Mouse (Mus musculus) adrenal gland, adult 2 months (tissue): Measurements from ENCODE around the gene Iqsec1. TPM values are rescaled to one million over a fixed set of nuclear protein-coding genes. Genes with fewer than 3 reads are reported as not detected.

ENCODE experiments used
- DNase-seq: peaks from one replicate; pipeline ENCODE4 v3.0.0; 2021
- polyA plus RNA-seq: library from polyadenylated mRNA; depleted of rRNA; stranded (reverse); fragments of >200 nt; gene quantifications from 2 replicates; pipeline ENCODE4 v1.2.3, GENCODE M21; 2012
- total RNA-seq, 2 experiments: library from RNA; stranded (reverse); gene quantifications; 2 replicates each; pipeline ENCODE4 v1.2.3; 2021

Iqsec1 gene
- total and polyA plus RNA-seq, 3 experiments = 101 to 168 (median 123) TPM

DNA sequence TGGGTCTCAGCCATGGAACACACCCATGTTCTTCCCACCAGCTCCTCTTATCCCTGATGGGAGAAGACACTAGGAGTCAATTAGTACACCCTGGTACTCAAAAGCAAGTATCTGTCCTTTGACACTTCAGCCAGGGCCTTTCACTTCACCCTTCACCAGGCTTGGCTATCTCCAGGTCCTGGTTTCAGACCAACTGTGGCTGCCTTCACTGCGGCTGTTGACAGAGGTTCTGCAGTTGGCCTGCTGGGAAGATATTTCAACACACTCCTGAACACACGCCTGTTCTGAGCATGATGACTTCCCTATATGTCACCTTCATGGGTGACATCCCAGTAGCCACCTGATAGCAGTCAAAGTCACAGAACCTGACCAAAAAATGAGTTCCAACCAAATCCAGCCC lies 234.4 kb downstream of the Iqsec1 start:
- peak; percentile 44 for DNase-seq

DNA sequence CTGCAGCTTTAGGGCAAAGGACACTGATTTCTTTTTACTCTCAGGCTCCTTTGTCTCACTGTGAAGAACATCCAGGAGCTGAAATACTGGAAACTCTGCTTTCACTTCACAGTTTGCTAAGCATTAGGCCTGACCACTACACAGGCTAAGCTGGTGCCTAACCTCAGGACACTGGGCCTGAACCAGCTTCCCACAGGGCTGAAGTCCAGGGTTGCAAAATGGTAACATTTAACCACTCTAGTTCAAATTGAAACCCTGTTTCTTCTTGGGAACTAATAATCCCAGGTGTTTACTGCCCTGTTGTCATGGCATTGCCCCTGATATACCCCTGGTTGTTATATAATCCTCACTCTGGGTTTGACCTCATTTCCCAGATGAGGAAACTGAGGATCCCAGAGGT lies 234.8 kb downstream of the Iqsec1 start:
- DNase-seq = no peak

DNA sequence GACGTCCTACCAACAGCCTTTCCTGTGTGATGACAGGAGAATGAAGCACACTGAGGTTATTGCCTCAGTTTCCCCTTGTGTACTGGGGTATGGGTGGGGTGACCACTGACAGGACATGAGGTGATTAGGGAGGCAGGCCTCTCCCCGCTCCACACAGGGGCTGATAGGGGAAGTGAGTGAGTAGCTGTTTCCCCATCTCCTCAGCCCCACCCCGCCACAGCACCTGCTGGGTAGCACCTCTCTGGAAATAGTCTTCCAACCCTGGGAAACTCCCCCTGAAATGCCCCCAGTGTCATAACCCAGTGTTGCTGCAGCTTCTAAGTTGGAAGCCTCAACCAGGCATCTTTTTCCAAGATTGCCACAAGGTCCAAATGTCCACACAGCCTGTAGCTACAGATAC lies 236.9 kb downstream of the Iqsec1 start:
- DNase-seq = no peak

DNA sequence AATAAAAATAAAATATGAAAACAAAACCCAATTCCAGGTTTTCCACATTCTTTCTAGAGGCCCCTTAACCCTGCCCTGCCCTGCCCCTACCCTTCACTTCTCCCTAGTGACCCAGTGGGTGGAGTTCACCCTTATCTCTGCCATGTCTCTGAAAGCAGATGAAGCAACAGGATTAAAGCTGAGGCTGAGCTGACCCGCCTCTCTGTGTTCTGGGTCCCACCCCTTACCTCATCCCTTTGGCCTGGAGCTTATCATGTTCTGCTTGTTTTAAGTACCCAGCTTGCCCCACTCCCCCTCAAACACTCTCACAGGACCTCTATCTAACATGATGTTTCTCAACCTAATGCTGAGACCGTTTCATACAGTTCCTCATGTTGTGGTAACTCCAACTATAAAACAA lies 238.4 kb downstream of the Iqsec1 start:
- DNase-seq = no peak

DNA sequence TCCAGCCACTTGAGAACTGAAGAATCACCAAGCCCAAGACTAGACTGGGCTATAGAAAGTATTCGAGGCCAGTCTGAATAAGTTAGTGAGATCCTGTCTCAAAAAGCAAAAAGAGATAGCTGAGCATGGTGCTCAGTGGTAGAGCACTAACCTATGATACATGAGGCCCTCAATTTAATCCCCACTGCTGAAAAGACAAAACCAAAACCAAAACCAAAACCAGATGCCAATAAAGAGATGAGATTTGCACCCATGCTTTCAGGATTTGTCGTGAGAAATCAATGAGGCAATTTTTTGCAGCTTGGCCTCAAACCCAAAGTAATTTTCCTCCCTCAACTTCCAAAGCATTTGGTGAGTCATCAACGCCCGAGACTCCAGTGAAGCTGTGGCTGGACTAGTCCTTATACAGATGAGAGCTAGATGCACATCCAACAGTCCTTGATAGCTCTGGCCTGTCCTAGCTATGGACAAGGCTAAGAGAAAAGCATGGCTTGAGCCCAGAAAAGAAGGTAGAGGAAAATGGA lies 239.0 kb downstream of the Iqsec1 start:
- no peak for DNase-seq

DNA sequence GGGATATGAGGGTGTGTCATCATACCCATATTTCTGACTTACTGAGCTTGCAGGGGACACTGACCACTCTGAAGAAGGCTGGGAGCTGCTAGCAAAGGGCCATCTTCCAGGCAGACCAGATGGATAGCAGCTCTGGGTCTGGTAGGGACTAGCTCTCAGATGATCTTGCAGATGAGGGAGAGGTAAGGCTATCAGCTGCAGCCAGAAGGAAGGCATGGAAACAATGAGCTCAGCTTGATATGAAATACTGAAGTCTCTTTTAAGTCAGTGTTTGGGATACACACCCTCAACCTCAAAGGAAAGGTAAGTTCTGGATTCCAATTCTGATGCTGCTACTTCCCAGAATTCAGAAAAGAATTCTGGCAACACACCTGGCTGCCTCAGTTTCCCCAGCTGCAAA lies 239.5 kb downstream of the Iqsec1 start:
- DNase-seq = no peak

DNA sequence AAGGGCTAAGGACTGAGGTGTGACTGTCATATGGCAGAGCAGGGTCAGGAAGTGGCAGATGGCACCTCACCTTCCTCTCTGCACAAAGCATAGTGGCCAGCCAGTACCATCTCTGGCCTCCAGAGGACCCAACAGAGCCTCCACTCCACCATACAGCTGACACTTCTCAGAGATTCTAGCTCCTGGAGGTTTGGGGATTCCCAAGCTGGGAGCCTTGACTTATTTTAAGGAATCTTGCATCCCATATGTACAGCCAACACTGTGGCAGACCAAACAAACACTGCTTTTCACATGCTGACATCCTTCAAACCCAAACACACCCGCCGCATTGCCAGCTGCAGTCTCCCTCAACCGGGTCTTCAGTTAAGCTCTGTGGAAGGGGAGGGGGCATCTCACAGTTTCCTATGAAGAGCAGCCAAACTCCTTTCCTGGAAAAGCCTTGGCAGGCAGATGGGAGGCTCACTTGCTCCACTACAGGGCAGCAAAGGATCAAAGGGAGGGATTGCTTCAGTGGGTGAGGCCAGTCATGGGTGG lies 242.1 kb downstream of the Iqsec1 start:
- DNase-seq = no peak

DNA sequence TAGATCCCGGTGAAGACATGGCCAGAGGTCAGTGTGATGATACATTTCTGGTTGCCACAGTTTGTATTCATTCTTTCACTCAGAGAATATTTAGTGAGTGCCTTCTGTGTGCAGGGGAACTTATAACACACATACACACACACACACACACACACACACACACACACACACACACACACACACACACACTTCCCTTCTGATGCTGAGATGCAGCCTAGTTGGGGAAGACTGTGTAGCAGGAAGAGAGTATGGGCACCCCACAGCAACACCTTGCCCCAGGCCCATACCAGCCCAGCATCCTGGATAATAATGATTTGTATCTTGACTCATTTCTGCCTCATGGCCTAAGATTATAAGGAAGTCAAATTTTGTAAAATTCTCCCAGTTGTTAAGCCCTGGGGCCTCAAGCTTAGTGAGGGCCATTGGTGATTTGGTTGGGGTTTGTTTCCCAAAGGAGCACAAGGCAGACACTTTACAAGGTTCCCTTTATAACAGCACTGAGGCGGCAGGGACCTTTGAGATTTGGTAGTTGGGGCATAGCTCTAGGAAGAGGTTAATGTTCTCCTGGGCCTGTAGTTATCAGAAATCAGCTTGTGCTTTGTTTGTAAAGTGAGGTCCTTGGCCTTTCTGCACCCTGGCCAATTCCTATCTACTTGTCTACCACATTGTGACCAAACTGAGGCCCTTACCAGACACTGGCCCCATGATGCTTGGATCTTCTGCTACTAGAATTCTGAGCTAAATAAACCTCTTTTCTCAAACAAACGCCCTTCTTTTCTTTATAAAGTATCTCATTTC lies 242.9 kb downstream of the Iqsec1 start:
- DNase-seq = no peak

DNA sequence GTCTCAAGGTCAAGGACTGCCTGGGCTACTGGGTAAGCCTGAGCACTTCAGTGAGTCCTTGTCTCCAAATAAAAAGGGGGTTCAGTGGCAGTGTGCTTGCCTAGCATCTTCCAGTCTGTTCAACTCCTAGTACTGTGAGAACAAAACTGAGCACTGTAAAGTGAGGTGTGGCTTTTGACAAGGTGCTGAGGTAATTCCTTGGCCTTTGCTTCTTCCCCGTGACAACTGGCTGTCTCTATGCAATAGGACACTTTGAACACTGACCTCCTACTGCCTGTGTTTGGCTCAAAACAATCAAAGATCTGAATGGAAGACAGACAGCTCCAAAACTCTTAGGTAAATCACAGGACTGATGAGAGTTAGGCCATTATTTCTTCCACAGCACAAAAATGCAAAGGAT lies 246.0 kb downstream of the Iqsec1 start:
- DNase-seq = no peak

DNA sequence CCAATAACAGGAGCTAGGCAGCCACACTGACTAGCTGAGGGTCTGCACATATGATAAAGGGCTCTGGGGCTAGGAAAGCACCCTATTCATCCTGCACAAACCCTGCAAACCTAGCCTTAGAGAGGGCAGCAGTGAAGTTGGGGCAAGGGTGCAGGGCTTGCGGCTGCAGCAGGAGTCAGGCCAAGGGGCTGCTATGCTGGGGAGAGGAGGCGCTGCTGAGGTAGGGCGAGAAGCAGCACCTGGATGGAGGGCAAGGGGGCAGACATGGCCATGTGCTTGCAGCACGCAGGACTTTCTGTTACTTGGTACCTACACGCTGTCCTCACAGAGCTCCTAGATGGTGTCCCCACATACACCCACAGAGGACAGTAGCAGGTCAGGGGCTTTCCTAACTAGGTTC lies 246.8 kb downstream of the Iqsec1 start:
- DNase-seq = no peak

DNA sequence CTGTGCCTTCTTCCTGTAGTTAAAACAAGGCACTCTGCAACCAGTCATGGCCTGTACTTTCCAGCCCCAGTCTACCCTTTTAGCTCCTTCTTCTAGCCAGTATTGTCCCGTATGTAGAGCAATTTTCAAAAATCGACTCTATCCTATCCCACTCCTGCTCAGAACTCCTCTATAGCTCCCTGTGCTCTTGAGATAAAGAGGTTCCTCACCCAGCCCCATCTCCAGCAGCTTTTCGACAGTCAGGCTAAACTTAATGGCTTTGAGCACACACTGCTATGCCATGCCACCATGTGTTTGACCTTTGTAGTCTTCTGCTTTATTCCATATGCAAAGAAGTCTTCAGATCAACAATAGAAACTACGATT lies 247.4 kb downstream of the Iqsec1 start:
- DNase-seq = no peak

DNA sequence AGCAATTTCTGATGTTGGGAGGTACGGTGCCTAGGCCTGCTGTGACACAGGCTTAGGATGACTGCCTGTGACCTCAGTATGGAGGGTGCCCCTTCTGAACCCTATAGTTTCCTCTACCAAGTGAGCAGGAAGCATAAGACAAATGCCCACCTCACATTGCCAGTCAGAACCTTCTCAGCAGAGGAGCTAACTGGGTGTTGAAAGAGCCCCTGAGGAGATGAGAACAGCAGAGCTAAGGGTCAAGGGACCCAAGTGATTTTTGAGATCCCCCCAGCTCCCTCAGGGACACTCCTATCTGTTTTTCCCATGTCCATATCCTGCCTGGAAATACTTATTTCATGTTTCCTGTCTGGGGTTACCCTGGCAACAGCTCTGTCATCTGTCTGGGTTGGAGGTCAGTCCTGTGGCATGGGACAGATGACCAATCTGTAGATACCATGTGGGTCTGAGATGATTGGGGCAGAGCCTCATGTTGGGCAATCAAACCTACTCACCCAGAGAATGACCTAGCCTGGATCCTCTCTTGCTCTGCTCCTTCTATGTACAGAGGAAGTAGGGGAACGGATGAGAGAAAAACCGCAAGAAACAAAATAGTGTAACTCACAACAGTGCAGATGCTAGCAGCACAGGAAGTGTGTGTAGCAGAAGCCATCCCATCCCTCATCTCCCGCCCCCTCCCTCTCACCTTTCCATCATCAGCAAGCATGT lies 248.0 kb downstream of the Iqsec1 start:
- DNase-seq = no peak

DNA sequence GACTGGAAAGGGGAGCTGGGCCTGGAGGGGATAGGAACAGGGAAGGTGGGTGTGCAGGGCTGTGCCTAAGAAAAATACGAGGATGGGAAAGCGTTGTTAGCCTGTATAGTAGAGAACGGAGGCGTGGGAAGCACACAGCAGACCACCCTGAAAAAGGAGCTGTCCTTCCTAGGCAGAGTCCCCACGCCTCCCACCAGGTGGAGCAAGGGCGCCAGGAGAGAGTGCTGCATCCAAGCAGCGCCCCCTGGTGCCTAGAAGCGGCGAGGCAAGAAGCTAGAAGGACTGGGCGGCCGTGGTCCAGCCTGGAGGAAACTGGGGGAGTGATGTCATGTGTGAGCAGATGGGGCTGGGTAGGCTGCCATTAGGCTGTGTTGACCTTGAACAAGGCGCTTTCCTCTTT lies 251.1 kb downstream of the Iqsec1 start:
- DNase-seq = peak; percentile 92

DNA sequence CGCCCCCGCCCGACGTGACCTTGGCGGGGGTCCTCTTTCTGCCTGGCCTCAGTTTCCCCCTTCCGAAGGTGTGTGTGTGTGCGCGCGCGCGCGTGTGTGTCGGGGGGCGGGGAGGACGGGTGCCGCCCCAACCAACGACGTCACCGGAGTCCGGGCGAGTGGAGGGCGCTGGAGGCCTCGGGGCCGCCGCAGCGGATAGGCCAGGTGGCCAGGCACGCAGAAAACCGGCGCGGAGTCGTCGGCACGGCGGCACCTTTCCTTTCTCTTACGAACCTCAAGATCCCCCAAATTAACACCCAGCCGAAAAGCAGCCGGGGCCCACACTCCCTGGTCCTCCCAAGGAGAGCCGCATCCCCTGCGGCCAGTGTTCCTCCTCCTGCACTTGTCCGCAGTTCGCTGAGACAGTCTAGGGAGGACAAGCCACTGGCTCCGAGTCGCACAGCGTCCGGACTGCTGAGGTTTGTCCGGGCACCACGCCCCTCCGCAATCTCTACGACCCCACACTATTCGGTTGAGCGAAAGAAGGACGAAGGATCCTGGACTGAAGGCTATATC lies 251.7 kb downstream of the Iqsec1 start:
- DNase-seq = peak; percentile 89

DNA sequence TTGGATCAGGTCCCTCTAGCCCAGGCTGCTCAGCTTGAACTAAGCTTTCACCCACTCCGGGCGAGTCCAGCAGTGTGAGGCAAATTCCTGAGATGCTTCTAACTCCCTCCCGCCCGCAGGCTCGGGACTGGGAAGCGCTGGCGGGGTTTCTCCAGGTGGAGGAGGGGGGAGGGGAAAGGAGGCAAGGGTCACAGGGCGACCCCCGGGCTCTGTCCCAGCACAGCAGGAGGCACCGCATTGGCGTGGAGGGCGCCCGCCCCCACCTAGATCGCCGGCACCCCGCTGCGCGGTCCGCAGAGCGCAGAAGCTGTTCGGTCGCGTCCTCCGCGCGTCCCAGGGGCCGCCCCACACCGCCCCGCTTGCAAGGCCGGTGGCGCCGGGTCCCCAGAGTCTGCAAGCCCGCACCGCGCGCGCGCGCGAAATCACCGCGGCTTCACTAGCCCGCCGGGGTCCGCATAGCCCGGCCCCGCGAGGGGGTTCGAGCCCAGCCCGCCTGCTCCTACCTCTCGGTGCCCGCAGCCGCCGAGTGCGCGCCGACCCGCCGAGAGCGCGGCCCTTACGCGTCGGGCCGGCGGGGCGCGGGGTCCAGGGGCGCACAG lies 252.3 kb downstream of the Iqsec1 start:
- peak; percentile 79 for DNase-seq

DNA sequence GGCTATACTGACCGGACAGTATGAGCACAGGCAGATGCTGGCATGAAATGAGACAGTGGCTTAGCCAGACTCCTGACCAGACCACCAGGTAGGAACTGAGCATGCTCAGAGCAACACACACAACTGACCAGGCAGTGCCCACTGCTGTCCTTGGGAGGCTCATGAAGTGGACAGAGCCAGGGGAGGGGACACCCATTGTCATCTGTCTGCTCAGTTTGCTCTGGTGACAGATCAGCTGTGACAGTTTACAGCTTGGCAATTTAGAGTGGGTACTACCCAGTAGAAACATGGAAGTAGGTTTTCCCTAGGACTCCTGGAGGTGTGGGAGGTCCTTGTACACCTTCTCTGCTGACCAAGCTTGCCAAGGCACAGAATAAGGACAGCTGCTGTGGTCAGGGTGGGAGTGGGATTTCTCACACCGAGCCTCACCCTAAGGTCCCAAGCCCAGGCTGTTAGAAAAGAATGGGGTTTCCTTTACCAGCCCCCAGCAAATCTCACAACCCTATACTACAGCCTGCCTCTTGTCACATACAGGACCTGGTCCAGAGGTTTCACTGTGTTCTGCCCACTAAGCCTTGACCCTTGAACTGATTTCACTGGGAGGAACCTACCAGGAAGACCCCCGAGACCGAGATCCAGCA lies 253.0 kb downstream of the Iqsec1 start:
- DNase-seq = no peak

DNA sequence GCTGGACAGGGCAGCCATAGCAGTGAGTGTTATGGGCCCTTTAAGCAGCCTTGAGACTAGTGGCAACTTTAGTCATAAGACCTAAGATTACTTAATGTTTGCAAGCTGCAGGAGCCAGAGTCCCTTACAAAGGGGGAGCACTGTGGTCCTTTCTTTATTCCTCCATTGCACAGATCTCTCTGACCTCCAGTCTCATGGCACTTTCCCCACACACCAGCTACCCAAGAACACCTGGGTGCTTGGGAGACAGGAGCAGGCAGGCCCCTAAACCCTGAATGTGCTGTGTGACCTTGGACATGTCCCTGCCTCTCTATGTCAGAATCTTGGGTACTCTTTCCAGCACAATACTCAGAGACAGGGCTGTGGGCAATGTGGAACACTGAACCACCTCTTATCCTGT lies 253.7 kb downstream of the Iqsec1 start:
- peak; percentile 69 for DNase-seq

DNA sequence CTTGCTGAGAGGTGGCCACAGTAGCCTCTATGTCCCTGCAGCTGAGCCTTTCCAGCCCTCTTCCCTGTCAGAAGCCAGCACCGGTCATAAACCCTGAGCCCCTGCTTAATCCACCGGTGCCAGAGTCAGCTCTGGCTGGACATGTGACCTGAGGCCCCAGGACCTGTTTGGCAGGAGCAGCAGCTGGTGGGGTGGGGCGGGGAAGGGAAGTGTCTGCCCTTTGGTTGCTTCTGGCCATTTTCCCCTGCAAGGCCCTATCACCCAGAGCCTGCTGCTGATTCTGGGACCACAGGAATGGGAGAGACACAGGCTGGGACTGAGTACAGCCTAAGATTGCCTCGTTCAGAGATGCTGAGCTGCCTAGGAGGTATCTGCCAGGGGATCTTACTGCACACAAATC lies 257.2 kb downstream of the Iqsec1 start:
- DNase-seq = peak; percentile 44

DNA sequence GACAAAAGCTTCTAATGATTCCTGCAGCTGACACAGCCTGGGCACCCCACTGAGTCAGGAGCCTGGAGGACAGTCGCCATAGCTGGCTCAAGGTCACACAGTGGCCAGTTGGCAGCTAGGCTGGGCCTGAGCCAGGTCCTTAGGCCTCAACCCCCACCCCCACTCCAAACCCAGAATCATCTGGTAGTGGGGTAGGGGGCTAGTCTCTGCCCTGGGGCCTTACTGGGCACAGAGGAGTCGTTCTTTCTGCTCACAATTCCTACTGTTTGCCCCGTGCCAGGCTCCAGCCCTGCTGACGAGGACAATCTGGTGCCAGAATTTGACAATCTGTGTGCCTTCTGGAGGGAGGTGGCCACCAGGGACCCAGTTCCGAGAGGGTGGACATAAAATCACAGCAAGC lies 258.7 kb downstream of the Iqsec1 start:
- peak; percentile 74 for DNase-seq

DNA sequence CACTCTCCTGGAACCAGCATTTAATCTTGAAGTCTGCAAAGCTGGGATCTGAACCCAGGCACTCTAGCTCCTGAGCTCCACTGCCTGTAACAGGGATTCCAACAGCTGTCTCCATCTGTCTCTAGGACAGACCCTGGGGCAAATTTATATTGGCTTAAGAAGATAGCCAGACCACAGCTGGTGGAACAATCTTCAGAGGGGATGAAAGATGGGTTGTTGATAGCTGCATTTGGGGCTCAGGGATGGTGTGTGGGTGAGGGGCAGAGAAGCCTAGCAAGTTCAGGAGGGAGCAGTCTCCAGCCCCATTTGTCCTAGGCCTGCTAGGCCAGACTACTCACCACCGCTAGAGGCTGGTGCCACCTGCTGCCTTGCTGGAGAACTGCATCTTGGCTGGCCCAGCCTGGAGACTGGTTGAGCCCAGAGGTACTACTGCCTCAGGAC lies 260.0 kb downstream of the Iqsec1 start:
- DNase-seq = peak; percentile 90

DNA sequence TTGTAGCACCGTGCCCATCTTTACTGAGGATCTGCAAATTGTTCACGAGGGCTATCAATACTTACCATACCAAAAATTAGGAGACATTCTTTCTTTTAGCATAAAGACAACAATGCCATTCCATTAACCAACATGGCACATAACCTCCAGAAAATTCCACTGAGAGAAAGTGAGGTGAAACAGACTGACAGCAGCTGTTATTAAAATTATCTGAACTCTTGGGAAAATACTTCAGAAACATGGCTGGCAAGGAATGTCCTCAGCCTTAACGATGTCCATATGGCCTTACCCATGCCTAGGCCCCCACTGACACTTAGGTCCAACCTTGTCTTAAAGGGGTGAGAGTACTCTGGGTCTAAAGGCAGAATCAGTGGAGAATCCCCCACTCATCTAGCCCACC lies 260.7 kb downstream of the Iqsec1 start:
- no peak for DNase-seq

DNA sequence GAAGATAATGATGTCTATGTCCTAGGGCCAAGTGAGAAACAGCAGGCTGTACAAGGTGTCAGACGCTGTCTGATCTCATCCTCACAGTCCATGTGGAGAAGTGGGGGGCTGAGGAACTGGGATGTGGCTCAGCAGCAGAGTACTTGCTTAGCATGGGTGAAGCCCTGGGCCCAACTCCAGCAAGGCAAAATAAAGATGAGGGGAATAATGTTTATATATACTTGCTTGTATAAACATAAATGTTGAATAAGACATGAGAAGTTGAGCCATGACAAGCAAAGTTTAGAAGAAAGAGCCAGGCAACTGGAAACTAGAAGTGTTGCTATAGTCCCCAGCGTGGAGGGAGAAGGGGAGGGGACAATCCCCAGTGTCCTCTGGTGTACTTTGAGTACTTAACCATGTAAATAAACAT lies 261.8 kb downstream of the Iqsec1 start:
- DNase-seq = no peak
